Mouse (Mus musculus) ovary, adult 18-20 months (tissue): ENCODE data around the gene Stn1.

Experiments used
- DNase-seq: peaks from one replicate; pipeline ENCODE4 v3.0.0; 2022; ENCODE audit warnings: low spot score, mixed read lengths

Stn1 gene

DNA sequence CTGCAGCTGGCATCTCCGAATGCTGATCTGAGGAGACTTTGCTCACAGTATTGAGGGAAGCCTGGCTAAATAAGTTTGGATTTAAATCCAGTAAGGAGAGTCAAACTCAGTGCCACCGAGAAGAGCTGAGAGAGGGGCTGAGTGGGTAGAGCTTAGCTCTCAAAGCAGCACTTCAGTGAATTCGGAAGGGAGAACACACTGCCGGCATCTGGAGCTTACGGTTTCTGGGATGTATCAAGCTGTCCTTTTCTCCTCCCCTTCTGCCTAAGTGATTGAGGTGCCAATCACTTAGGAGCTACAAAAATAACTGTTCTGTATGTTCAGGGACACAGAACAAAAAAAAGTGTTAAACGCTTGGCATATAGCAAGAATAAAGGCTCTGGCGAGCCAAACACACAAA, 5.1 kb upstream of the Stn1 start:
- no peak for DNase-seq

DNA sequence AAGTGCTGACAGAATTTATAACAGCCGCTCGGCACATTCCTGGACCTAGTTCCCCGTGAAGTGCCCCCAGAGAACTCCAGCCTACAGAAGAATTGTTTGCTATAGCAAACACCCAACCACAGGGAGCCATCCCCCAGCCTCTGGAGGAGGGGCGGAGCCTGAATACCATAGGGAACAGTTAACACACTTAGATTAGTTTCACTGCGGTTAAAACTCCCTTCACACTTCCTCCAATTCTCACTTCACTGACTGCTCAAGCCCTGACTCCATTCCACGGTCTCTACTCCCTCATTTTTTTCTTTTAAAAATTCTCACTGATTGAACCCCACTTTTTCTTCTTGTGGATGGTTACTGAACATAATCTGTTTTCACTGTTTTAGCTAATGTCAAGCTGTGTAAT, 1.5 kb upstream of the Stn1 start:
- DNase-seq = no peak

DNA sequence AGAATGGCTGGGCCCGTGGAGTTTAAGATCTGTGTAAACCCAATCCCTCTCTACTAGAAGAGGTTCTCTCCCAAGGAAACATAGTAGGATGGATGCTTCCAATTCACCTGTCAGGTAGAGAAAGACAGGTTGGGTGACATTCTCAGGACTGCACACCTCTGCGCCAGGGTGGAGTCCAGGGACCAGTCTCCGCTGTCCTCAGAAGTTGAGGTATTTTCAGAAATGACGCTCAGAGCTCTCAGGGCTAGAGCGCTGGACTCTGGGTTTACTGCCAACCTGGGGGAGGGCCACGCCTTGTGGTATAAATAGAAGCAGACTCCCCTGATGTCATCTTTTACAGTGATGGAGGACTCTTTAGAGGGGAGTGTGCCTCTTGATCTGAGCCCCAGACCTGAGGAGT, 572 bp upstream of the Stn1 start:
- DNase-seq = no peak

DNA sequence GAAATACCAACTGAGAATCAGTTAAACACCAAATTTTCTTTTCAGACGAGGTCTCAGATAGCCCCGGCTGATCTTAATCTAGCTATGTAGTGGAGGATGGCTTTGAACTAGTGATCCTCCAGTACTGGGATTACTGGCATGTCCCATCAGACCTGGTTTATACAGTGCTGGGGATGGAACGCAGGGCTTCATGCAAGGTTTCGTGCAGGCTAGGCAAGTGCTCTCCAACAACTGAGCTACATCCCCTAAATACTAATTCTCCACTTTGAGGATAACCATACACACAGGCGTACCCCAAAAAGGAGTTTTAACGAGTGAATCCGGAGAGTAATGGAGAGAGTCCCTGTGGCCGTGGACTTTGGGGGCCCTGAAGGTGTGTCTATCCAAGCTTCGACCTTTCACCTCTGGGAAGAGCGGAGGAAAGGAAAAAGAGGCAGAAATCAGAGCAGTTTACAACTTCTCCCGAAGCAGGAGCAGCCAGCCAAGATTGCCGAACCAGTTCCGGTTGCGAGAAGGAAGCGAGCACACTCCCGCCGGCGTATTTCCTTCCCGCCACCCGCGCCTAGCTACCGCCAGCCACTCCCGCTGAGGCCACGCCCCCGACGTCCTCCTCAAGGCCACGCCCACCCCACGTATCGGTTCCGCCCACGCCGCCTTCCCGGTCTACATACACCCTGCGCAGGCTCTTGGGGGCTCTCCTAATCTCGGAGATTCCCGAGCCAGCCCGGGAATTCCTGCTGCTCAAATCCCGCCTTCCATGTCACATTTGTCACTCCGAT, 597 bp downstream of the Stn1 start:
- peak; percentile 93 for DNase-seq

DNA sequence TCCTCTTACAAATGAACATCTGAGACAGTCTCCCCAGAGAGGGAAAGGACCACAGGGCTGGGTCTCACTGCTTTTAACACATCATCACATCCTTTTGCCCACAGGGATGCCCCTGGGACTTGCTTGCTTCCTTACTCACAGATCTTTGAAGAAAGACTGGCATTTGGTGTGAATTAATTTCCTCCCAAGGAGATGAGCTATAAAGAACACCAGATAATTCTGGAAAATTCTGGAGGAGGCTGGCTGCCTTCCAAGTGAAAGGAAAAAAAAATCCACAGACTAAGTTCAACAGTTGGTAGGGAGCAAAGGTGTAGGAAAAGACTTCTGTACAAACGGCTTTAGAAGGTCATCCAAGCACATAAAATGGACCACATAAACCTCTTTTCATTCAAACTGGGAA, 3.2 kb downstream of the Stn1 start:
- DNase-seq = no peak

DNA sequence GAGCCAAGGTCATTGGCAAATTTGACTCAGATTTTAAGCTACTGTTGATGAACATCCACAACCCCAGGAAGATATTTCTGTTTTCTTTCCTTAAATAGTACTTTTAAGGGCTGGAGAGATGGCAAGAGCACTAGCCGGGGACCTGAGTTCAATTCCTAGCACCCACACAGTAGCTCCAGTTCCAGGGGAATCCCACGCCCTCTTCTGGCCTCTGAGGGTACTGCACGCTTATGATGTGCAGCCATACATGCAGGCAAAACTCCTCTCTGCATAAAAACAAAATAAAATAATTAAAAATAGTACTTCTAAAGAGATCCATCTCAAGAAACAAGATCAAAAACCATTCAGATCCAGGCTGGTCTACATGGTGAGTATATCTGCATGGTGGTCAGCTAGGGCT, 4.9 kb downstream of the Stn1 start:
- DNase-seq = no peak

DNA sequence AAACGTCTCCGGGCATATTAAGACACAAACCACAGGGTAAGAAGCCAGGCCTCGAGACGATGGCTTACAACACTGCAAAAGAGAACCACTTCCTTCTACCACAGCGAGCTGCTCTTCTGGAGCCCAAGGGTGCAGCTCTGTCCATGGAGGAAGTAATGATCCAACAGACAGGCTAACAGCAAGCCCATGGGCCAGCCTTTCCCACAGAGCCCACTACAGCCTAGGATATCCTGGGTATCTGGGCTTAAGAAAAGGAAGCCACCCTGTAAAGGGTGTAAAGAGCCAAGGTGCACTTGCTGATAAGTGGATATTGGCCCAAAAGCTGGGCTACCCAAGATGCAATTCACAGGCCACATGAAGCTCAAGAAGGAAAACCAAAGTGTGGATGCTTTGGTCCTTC, 6.0 kb downstream of the Stn1 start:
- no peak for DNase-seq

DNA sequence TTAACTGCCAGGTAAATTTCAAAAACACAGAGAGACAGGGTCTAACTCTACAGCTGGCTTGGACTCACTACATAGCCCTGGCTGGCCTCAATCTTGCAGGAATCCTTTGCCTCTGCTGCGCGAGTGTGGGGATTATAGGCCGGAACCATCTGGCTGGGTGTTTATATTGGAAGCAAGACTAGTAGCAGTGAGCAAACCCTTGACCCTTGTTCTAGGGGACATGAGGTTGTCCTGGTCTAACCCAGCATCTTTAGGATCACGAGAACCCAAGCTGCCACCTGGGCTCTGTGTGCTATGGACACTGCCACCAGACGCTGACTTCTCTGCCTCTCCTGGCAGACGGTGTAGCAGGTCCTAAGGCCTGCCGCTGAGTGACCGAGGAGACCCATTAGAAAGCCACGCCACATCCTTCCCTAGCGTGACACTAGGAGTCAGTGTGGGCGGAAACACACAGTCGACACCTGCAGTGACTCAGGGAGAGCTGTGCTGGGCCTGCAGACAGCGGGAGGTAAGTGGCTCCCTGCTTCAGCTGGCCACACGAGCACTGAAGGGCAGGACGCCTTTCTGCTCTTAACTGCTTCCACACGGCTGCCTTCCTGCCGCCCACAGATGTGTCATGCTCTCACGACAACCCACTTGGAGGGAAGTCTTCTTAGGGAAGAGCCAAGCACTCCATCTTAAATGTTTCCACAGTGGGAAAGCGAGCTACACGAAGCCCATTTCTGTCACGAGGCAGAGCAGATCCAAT, 10.9 kb downstream of the Stn1 start:
- no peak for DNase-seq

DNA sequence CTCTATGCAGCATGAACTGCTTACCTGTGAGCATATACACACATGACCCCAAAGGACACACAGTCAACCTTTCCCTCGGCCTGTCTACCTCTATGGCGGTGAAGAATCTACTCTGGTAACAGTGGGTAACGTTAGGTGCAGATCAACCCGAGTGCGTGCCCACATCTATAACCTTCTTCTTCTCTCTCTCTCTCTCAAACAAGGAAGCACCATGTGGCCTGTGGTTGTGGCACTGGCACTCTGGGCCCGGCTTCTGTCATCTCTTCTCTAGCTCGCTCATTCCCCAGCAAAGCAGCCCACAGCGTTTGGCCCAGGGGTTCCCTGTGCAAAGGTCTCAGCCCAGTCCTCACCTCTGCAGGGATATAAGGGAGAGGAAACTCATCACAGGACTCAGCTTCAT, 12.4 kb downstream of the Stn1 start:
- DNase-seq = no peak

DNA sequence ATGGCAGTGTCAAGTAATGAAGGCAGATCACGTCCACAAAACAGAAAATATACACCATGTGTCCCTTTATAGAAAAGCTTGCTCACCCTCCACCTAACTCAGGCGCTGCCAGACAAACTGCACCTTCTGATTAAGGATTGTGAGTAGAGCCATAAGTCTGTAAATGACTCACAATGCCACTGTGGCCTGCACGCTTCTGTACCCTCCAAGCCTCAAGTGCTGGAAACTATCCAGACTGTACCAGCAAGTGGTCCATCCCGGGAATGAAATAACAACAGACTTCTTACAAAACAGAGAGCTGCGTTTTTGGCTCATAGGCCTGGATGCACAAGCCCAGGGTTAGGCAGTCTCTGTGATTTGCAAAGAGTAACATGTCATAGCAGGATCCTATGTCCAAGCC, 15.9 kb downstream of the Stn1 start:
- no peak for DNase-seq

DNA sequence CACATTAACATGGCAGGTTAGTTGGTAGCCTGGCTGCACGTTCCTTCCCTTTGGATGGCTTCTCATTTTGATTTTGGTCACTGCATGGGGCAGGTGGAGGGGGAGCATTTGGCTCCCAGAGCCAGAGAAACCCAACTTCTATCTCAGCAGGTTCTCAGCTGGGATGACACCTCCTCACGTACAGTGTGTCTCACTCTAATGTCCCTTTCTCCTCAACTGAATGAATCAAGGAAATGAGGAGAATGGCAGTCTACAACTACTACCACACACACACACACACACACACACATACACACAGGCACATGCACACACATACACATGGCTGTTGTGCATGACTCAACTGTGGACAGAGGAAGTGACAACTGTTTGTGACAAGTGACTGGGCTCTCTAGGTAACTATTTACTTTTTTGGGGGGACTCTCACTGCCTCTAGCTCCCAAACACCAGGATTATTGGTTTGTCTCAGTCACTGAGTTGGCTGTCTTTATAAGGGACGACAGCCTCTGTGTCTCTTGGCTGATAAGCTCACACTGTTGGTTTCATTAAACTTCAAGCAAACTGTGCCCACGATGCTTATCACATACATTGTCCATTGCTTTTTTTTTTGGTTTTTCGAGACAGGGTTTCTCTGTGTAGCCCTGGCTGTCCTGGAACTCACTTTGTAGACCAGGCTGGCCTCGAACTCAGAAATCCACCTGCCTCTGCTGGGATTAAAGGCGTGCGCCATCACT, 18.0 kb downstream of the Stn1 start:
- no peak for DNase-seq

DNA sequence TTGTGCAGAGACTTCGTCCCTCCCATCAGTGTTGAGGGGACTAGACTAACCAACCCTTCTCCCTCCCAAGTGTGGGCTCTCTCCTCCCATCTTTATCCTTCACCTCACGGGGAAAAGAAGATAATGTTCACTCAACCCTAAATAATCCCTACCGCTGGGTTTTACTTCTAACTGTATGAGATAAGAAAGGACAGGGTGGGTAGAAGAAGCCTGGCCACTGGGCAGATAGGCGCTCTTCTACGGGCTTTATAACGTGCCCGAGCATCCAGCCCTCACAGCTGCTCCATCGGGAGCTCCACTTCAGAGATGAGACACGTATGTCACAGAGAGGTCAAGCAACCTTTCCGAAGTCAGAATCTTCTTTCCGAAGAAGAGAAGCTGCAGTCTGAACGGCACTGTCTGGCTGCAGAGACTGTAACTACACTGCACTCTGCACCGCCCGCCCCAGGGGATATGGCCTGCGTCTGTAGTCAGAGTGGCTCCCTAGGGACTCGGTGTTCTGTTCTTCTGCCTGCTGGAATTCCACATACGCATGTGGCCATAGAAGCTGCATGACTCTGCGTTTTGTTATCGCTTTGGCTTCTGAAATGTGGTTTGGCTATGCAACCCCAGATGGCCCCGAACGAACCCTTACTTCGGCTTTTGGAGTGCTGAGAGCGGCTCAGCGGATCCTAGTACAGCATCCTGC, 18.7 kb downstream of the Stn1 start:
- no peak for DNase-seq

DNA sequence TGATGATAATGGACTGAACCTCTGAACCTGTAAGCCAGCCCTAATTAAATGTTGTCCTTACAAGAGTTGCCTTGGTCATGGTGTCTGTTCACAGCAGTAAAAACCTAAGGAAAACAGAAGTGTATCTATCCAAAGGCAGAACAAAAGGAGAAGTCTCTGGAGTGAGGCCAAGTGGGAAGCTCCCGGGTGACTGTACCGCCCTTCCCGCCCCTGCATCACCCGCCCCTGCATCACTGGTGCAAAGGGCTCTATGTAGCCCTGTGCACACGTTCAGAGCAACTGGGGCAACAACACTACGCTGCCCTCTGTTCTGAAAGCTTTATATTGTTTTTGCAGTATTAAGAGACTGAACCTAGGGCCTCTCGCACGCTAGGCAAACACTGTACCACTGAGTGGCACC, 19.7 kb downstream of the Stn1 start:
- DNase-seq = no peak

DNA sequence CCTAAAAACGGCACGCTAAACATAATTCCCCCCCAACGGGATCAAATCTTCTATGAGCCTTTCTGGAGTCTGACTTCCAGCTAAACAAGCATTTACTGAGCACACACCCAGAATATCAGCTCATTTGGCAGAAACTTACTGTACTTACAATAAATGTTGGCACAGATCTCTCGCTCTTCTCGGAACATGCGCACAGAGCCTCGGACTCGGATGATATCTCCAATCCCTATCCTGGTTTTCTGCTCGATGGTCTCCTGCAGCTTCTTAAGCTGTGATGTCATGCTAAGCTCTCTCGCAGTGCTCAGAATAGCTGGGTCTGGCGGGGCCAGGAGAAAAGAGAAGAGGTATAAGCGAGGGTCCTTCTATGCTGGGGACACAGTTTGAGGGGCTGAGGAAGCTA, 20.4 kb downstream of the Stn1 start:
- DNase-seq = no peak

DNA sequence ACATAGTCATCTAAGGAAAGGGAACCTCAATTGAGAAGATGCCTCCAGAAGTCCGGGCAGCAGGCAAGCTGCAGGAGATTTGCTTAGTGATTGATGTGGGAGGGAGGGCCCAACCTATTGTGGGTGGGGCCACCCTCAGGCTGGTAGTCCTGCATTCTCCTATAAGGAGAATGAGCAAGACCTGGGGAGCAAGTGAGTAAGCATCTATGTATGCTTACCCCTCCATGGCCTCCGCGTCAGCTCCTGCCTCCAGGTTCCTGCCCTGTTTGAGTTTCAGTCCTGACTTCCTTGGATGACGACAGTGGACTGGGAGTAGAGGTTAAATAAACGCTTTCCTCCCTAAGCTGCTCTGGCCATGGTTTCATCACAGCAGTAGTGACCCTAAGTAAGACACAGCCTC, 22.2 kb downstream of the Stn1 start:
- no peak for DNase-seq

DNA sequence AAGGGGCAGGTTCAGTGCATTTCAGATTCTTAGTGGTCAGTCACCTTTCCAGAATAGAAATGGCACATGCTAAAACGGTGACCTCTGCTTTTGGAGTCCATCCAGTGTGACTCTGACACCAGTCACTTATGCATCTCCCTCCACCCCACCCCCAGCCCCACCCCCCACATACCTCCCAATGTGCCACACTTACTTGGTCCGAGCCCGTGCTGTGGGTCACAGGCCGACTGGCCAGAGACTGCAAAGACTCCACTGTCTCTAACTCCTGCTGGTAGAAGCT, 23.7 kb downstream of the Stn1 start:
- DNase-seq = no peak

DNA sequence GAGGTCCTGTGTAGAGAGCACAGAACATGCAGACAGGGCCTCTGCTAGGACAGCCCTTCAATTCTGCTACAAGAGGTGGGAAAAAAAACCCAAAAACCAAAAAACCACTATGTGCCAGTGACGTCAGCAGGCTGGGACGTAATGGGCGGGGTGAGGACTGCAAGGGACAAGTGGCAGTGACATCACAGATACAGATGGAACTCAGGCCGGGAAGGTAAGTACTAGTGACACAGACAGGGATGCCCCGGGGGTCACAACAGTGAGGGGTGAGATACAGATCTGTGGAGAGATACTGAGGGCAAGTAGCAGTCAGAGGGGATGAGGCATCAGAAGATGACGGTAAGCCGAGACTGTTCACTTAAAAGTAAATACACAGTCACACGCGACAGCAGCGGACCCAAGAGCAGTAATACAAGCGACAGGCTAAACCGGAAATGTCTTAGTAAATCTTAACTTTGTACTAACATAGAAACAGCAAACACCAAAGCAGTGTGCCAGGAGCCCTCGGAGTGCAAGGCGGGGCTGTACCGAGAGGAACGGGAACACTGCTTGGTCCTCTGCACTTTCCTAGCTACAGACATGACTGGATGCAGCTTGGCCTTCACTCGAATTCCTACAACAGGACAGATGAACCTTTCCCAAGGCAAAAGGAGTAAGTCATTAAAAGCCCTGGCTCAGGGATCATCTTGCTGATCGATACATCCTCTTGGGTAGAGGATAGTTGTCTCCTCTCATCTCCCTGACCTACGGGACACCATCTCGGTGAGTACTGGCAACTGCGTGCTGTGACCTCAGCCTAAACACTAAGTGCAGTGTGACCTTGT, 24.3 kb downstream of the Stn1 start:
- no peak for DNase-seq

DNA sequence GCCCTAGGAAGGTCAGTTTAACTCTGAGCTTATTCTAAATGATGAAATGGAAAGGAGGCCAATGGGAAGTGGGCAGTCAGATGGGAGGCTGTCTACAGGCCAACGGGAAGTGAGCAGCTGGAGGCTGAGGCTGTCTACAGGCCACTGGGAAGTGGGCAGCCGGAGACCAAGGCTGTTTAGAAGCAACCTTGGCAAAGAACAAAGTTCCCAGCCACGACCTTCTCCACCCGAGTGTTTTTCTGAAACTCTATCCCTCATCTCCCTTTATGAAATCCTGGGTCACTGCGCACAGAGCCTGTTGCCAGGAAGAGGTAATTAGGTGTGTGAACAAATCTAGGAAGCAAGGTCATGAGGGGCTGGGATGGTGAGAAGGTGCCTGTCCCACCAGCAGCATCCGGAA, 25.3 kb downstream of the Stn1 start:
- DNase-seq = no peak

DNA sequence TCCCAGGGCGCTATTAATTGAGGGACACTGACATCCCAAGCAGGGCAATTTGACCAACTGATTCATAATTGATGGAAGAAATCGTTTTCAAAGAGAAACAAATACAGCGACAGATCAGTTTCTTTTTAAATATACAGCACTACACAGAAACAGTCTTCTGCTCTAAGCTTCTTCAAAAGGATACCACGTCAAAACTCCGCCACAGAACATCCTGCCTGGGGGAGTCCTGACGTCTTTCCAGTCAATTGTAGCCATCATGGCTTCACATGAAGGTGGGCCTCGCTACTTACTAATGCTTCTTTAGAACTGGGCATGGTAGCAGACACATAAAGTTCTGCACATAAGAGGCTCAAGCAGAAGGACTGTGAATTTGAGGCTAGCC, 26.0 kb downstream of the Stn1 start:
- no peak for DNase-seq

DNA sequence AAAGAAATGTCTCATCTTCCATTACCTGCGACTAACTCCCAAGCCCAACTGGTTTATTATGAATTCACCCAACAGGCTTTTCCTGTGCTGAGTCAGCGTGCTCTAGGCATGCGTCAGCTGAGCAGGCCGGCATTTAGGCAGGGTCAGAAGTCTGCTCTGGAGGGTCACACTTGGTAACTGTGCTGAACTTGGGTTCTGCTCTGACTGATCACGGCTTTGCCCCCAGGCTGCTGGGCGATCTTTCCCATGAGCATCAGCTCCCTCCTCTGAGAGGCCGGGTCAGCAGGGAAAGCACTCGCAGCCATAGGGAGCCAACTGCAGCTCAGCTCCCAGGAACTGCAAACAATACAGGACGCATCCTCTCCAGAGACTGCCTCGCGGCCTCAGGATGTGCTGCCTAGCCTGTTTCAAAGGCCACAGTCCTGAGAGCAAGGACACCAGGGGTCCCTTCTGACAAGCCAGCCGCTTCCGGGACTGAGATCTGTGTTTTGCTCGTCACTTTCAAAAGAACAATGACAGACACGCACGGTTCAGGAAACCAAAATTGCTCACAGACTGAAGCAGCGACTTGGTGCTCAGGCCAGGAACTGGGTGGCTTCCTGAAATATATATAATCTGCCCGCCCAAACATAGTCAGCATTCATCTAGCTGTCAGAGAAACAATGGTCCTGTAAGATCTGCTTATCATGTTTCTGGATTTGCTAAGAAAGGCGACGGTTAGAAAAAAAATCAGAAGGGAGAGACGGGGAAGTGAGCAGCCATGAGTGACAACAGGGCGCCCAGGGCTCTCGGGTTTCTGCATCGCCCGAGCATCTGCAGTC, 26.6 kb downstream of the Stn1 start:
- DNase-seq = no peak

DNA sequence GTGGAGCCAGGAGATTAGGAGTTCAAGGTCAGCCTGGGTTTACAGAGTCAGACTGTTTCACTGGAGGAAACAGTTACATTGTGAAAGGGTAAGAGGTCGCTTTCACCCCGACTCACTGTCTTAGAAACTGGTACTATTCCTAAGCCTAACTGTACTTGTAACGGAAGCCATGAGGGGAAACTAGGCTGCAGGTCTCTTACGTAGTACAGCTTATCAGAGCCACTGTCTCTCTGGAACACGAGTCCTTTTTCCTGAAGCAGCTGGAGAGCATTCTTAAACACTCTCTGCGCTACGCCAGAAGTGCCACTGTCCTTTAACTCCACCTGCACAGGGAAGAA, 27.2 kb downstream of the Stn1 start:
- no peak for DNase-seq
